ENCODE assay signal across 21 mouse cellular contexts in the genomic region with DNA sequence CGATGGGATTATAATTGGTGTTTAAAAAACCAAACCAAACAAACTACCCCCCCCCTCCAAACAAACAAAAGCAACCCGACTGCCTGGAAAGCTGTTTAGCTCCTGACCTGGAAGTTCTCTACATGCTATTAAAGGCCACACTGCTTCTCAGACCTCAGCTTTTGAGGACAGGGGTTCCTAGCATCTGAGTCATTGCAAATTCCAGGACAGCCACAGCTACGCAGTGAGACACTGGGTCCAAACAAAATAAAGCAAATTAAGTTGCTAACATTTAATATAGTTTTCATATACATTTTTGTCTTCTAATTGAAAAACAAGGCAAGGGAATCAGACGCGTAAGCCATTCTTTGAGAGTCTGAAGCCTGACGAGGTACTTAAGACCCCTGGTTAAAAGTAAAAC. TPM values are rescaled to one million over a fixed set of nuclear protein-coding genes. Genes with fewer than 3 reads are reported as not detected.
A peak's percentile ranks its signal among the peaks of the same experiment; 100 is the strongest.
DNase-seq lines count a peak whose midpoint lies in the region; ATAC-seq and TF ChIP-seq lines count a peak whose summit lies in the region.
"Had no signal": no experiment of that assay in that cellular context is flagged by ENCODE, and none has a peak within 500 bp of the region (broad histone marks: within the 10 kb centered on the region; RNA-seq: fewer than 3 reads in every experiment).

No protein-coding gene starts in this region.

- H3K4me3 ChIP-seq in heart, embryonic 13.5 days = no peak overlapping the region
- H3K4me3 ChIP-seq in heart, adult 2 months = no peak overlapping the region
- no peak overlapping the region for H3K4me3 ChIP-seq in liver, embryonic 15.5 days (replicated peaks)
- H3K4me3 ChIP-seq: embryonic facial prominence, embryonic 15.5 days; forebrain, embryonic 15.5 days; hindbrain, embryonic 15.5 days had no signal

- no peak for DNase-seq in heart, adult 2 months
- DNase-seq in 3T3-L1 (ENCODE audit: low read depth, low spot score) = peak; percentile 57
- peak; percentile 48 for DNase-seq in NIH3T3 (ENCODE audit: low read depth)
- DNase-seq in thymus, postnatal 10 days (ENCODE audit: low spot score in 2 of 2) = no peak
- DNase-seq in adrenal gland, postnatal 14 days = no peak
- DNase-seq: adrenal gland, adult 2 months; adrenal gland, postnatal 36 days; cerebellum, adult 2 months; cerebellum, postnatal 14 days; embryo, embryonic 11 days; gastrocnemius, postnatal 36 days; heart, adult 18-20 months; heart, postnatal 36 days had no signal

- H3K9ac ChIP-seq in heart, embryonic 13.5 days = no peak overlapping the region
- no peak overlapping the region for H3K9ac ChIP-seq in heart, adult 2 months (ENCODE audit: low read depth, low read length)
- peak overlapping the region; percentile 56 for H3K9ac ChIP-seq in liver, embryonic 15.5 days
- H3K9ac ChIP-seq: embryonic facial prominence, embryonic 15.5 days; forebrain, embryonic 15.5 days; hindbrain, embryonic 15.5 days had no signal

- peak overlapping the region; percentile 69; the same call in 1 of the 2 replicates for H3K27ac ChIP-seq in heart, embryonic 13.5 days (replicated peaks)
- H3K27ac ChIP-seq in heart, adult 2 months = no peak overlapping the region
- peak overlapping the region; percentile 98 for H3K27ac ChIP-seq in liver, embryonic 15.5 days (replicated peaks)
- H3K27ac ChIP-seq: embryonic facial prominence, embryonic 15.5 days; forebrain, embryonic 15.5 days; hindbrain, embryonic 15.5 days had no signal

- H3K4me2 ChIP-seq in heart, embryonic 13.5 days = no peak overlapping the region
- H3K4me2 ChIP-seq in liver, embryonic 15.5 days = peak overlapping the region; percentile 69
- H3K4me2 ChIP-seq: embryonic facial prominence, embryonic 15.5 days; forebrain, embryonic 15.5 days; heart, embryonic 11.5 days; hindbrain, embryonic 15.5 days had no signal

- no peaks in the 10 kb centered on the region for H3K9me3 ChIP-seq in heart, embryonic 13.5 days
- H3K9me3 ChIP-seq in liver, embryonic 15.5 days (replicated peaks) = no peaks in the 10 kb centered on the region
- H3K9me3 ChIP-seq: embryonic facial prominence, embryonic 15.5 days; forebrain, embryonic 15.5 days; hindbrain, embryonic 15.5 days had no signal

- TF ChIP-seq EP300 in heart, adult 2 months (IDR thresholded peaks at IDR 0.05; ENCODE audit: insufficient read depth, low read depth, low read length) = no peak

- peaks cover 33% of the 10 kb centered on the region for H3K36me3 ChIP-seq in heart, embryonic 13.5 days
- H3K36me3 ChIP-seq in heart, adult 2 months (ENCODE audit: control insufficient read depth, insufficient read depth, low read length) = peaks cover 14% of the 10 kb centered on the region
- peaks cover 60% of the 10 kb centered on the region for H3K36me3 ChIP-seq in liver, embryonic 15.5 days (replicated peaks)
- H3K36me3 ChIP-seq: forebrain, embryonic 15.5 days had no signal

- H3K4me1 ChIP-seq in heart, embryonic 13.5 days = peaks cover 78% of the 10 kb centered on the region
- H3K4me1 ChIP-seq in heart, adult 2 months (ENCODE audit: control insufficient read depth, insufficient read depth, low read length) = peaks cover 10% of the 10 kb centered on the region
- peaks cover 80% of the 10 kb centered on the region for H3K4me1 ChIP-seq in liver, embryonic 15.5 days (replicated peaks)
- H3K4me1 ChIP-seq: forebrain, embryonic 15.5 days had no signal

- H3K79me2 ChIP-seq in heart, adult 2 months (replicated peaks; ENCODE audit: control insufficient read depth, insufficient read depth, low read length) = no peaks in the 10 kb centered on the region

- no peak for TF ChIP-seq CTCF in heart, adult 2 months (IDR thresholded peaks at IDR 0.05)

- WGBS in heart, embryonic 13.5 days = 76% methylated on average over 6 of the region's 6 CpGs
- WGBS in heart, adult 2 months = 73% methylated on average over 6 of the region's 6 CpGs
- 71% methylated on average over 6 of the region's 6 CpGs for WGBS in liver, embryonic 15.5 days (ENCODE audit: insufficient replicate concordance)

- intact Hi-C loops in heart, adult 2 months (cut with DNase I) = no loop called here

- no peaks in the 10 kb centered on the region for H3K27me3 ChIP-seq in heart, embryonic 13.5 days (replicated peaks)
- H3K27me3 ChIP-seq in heart, adult 2 months (ENCODE audit: control insufficient read depth, insufficient read depth, low read length) = no peaks in the 10 kb centered on the region
- no peaks in the 10 kb centered on the region for H3K27me3 ChIP-seq in liver, embryonic 15.5 days
- H3K27me3 ChIP-seq: CH12.LX; embryonic facial prominence, embryonic 15.5 days; forebrain, embryonic 15.5 days; hindbrain, embryonic 15.5 days had no signal

- no peak for TF ChIP-seq POLR2A in heart, adult 2 months (IDR thresholded peaks at IDR 0.05; ENCODE audit: insufficient read depth, low read depth, low read length)

- ATAC-seq in heart, embryonic 13.5 days (ENCODE audit: extremely low read depth, insufficient number of reproducible peaks, low FRiP score, low TSS enrichment) = no peak
- ATAC-seq in liver, embryonic 15.5 days (ENCODE audit: insufficient read depth) = no peak
- ATAC-seq in megakaryocyte-erythroid progenitor cell, adult 5-6 weeks (replicated peaks; ENCODE audit: low FRiP score, low TSS enrichment, poor library complexity, severe bottlenecking) = no peak

RNA-seq across cellular contexts. Expression of a gene that starts 38.0 kb away (rescaled TPM):
- 8.8 and 9.7 TPM in 2 replicates for polyA plus RNA-seq in heart, embryonic 13.5 days (2015; fragmentation: Nextera tagmentation; extraction: Ambion mirVana)
- 1 to 10 TPM; 1.6 to 2.4 TPM for total RNA-seq in heart, adult 2 months (2021)
- polyA plus RNA-seq in heart, adult 2 months (2012; rRNA removed) = 1.8 and 2.7 TPM in 2 replicates
- polyA plus RNA-seq in liver, embryonic 15.5 days (2015; fragmentation: Nextera tagmentation; extraction: Ambion mirVana) = 13.5 and 14.3 TPM in 2 replicates
- total RNA-seq in megakaryocyte-erythroid progenitor cell, adult 5-6 weeks (2014; fragmentation: Nextera tagmentation) = 3.3 and 5.1 TPM in 2 replicates
- 2.0 and 2.6 TPM in 2 replicates for total RNA-seq in megakaryocyte-erythroid progenitor cell, adult 5-6 weeks (2017)
- 6.2 and 7.1 TPM in 2 replicates for total RNA-seq in adrenal gland, postnatal 14 days (2021)

RNA-seq across cellular contexts. Expression of a gene that starts 40.1 kb away (rescaled TPM):
- 42.6 and 45.0 TPM in 2 replicates for polyA plus RNA-seq in heart, embryonic 13.5 days (2015; fragmentation: Nextera tagmentation; extraction: Ambion mirVana)
- 100 to 1,000 TPM; 109 to 112 TPM for total RNA-seq in heart, adult 2 months (2021)
- polyA plus RNA-seq in heart, adult 2 months (2012; rRNA removed) = 40.5 and 87.0 TPM in 2 replicates
- 34.1 and 35.2 TPM in 2 replicates for polyA plus RNA-seq in liver, embryonic 15.5 days (2015; fragmentation: Nextera tagmentation; extraction: Ambion mirVana)
- total RNA-seq in megakaryocyte-erythroid progenitor cell, adult 5-6 weeks (2014; fragmentation: Nextera tagmentation) = 12.0 and 14.0 TPM in 2 replicates
- total RNA-seq in megakaryocyte-erythroid progenitor cell, adult 5-6 weeks (2017) = 19.0 and 27.8 TPM in 2 replicates
- total RNA-seq in adrenal gland, postnatal 14 days (2021) = 122 and 138 TPM in 2 replicates

Comparison
In these comparisons a context has a peak if more than half of its experiments do, and no peak if none do; other contexts are left out.
1. DNase-seq: peak in 3T3-L1 (single experiment) and NIH3T3 (single experiment); none in heart, adult 2 months (0 of 2), thymus, postnatal 10 days (0 of 2) and adrenal gland, postnatal 14 days (single experiment).